Mouse (Mus musculus): Measurements from ENCODE around the gene Jmjd8.

Gene Jmjd8

GRCm38 (mm10) chr17:25808789-25809605, 19.7 kb upstream of the Jmjd8 start, which contains the start of gene Fbxl16:
Gene Fbxl16 (plus strand): TSS chr17:25809085.
- peak; percentile 85 for DNase-seq (ENCODE audit: low read depth, low spot score)

- DNase-seq (ENCODE audit: low read depth, low spot score): no peak
These were observed 18.9 kb upstream of the Jmjd8 start for GRCm38 (mm10) chr17:25809606-25810340.

GRCm38 (mm10) chr17:25810890-25811289, 17.8 kb upstream of the Jmjd8 start:
- DNase-seq (ENCODE audit: low read depth, low spot score): no peak

- DNase-seq (ENCODE audit: low read depth, low spot score): peak; percentile 91
These were observed 15.2 kb upstream of the Jmjd8 start for GRCm38 (mm10) chr17:25813471-25813870.

GRCm38 (mm10) chr17:25817662-25818061, 11.0 kb upstream of the Jmjd8 start:
- no peak for DNase-seq (ENCODE audit: low read depth, low spot score)

GRCm38 (mm10) chr17:25818851-25819780, 9.6 kb upstream of the Jmjd8 start:
- peak; percentile 72 for DNase-seq (ENCODE audit: low read depth, low spot score)

- peak; percentile 95 for DNase-seq (ENCODE audit: low read depth, low spot score)
These were observed 5.2 kb upstream of the Jmjd8 start, which contains the start of gene Wdr24 for GRCm38 (mm10) chr17:25823452-25823851. Gene Wdr24 (plus strand): TSS chr17:25823627.

- no peak for DNase-seq (ENCODE audit: low read depth, low spot score)
These were observed 4.1 kb upstream of the Jmjd8 start for GRCm38 (mm10) chr17:25824362-25825142.

GRCm38 (mm10) chr17:25825311-25825710, 3.4 kb upstream of the Jmjd8 start:
- DNase-seq (ENCODE audit: low read depth, low spot score): no peak

- no peak for DNase-seq (ENCODE audit: low read depth, low spot score)
These were observed 2.6 kb upstream of the Jmjd8 start for GRCm38 (mm10) chr17:25825984-25826570.

- no peak for DNase-seq (ENCODE audit: low read depth, low spot score)
These were observed 1.7 kb upstream of the Jmjd8 start for GRCm38 (mm10) chr17:25827011-25827410.

- DNase-seq (ENCODE audit: low read depth, low spot score): no peak
These were observed 983 bp upstream of the Jmjd8 start for GRCm38 (mm10) chr17:25827546-25828222.

- no peak for DNase-seq (ENCODE audit: low read depth, low spot score)
These were observed 458 bp upstream of the Jmjd8 start for GRCm38 (mm10) chr17:25828223-25828594.

GRCm38 (mm10) chr17:25829558-25830017, 921 bp downstream of the Jmjd8 start:
- no peak for DNase-seq (ENCODE audit: low read depth, low spot score)

GRCm38 (mm10) chr17:25830200-25830753, 1.6 kb downstream of the Jmjd8 start:
- no peak for DNase-seq (ENCODE audit: low read depth, low spot score)

- no peak for DNase-seq (ENCODE audit: low read depth, low spot score)
These were observed 2.3 kb downstream of the Jmjd8 start for GRCm38 (mm10) chr17:25830806-25831431.

- DNase-seq (ENCODE audit: low read depth, low spot score): no peak
These were observed 3.0 kb downstream of the Jmjd8 start for GRCm38 (mm10) chr17:25831451-25832281.
